Mouse (Mus musculus): Measurements from ENCODE around the gene Tmc6. TPM values are rescaled to one million over a fixed set of nuclear protein-coding genes. Genes with fewer than 3 reads are reported as not detected.
"Not testable (repeated sequence)": the region's sequence is repeated elsewhere in the genome, so short reads cannot be mapped to it uniquely, and the experiment has no call there.

Gene Tmc6
- polyA plus RNA-seq, 1 experiment from 2014 or later: 50.5 TPM

GRCm38 (mm10) chr11:117824060-117824969 lies 42.3 kb upstream of the Tmc6 start:
- Histone ChIP-seq H3K9me3 (ENCODE audit: low read length) (no peaks in the 10 kb centered on the region), H3K4me1 (ENCODE audit: insufficient read depth, low read length) (peaks cover 58% of the 10 kb centered on the region), H3K4me3 (ENCODE audit: low read length) (peak overlapping the region; percentile 70), H3K36me3 (ENCODE audit: insufficient read depth, low read length) (peaks cover 23% of the 10 kb centered on the region), H3K4me2 (replicated peaks; ENCODE audit: low read depth, low read length) (peak overlapping the region; percentile 87), H3K27ac (ENCODE audit: low read length) (peak overlapping the region; percentile 92), H3K9ac (replicated peaks; ENCODE audit: low read length) (peak overlapping the region; percentile 84), H3K27me3 (ENCODE audit: insufficient read depth, low read length) (no peaks in the 10 kb centered on the region)
- whole genome bisulfite sequencing: 15% methylated on average over 23 of the region's 23 CpGs
- peak; percentile 86 for ATAC-seq (ENCODE audit: low FRiP score, low TSS enrichment)

GRCm38 (mm10) chr11:117823411-117823810 lies 41.4 kb upstream of the Tmc6 start:
- no peak for ATAC-seq (ENCODE audit: low FRiP score, low TSS enrichment)
- 88% methylated on average over 6 of the region's 6 CpGs for WGBS
- peaks cover 49% of the 10 kb centered on the region for H3K4me1 ChIP-seq (ENCODE audit: insufficient read depth, low read length)
- peak overlapping the region; percentile 48; the same call in 1 of the 2 replicates for H3K27ac ChIP-seq (ENCODE audit: low read length)
- 0 out of 2 replicates have a peak overlapping the region, but pooled peaks have one; percentile 22 for H3K9ac ChIP-seq (replicated peaks; ENCODE audit: low read length)
- no peak overlapping the region for H3K4me3 ChIP-seq (ENCODE audit: low read length)
- no peaks in the 10 kb centered on the region for H3K9me3 ChIP-seq (ENCODE audit: low read length)
- H3K4me2 ChIP-seq (replicated peaks; ENCODE audit: low read depth, low read length): no peak overlapping the region
- H3K36me3 ChIP-seq (ENCODE audit: insufficient read depth, low read length): peaks cover 29% of the 10 kb centered on the region
- no peaks in the 10 kb centered on the region for H3K27me3 ChIP-seq (ENCODE audit: insufficient read depth, low read length)

- Histone ChIP-seq H3K27me3 (ENCODE audit: insufficient read depth, low read length) (no peaks in the 10 kb centered on the region), H3K27ac (ENCODE audit: low read length) (no peak overlapping the region), H3K9me3 (ENCODE audit: low read length) (no peaks in the 10 kb centered on the region), H3K36me3 (ENCODE audit: insufficient read depth, low read length) (peaks cover 35% of the 10 kb centered on the region), H3K4me3 (ENCODE audit: low read length) (no peak overlapping the region), H3K4me2 (replicated peaks; ENCODE audit: low read depth, low read length) (0 out of 2 replicates have a peak overlapping the region, but pooled peaks have one; percentile 8), H3K4me1 (ENCODE audit: insufficient read depth, low read length) (peaks cover 42% of the 10 kb centered on the region), H3K9ac (replicated peaks; ENCODE audit: low read length) (peak overlapping the region; percentile 22; the same call in 1 of the 2 replicates)
- WGBS: 67% methylated on average over 7 of the region's 7 CpGs
- no peak for ATAC-seq (ENCODE audit: low FRiP score, low TSS enrichment)
Observed at GRCm38 (mm10) chr11:117822728-117823241, 40.8 kb upstream of the Tmc6 start.

GRCm38 (mm10) chr11:117821868-117822267 lies 39.9 kb upstream of the Tmc6 start:
- 86% methylated on average over 9 of the region's 9 CpGs for WGBS
- Histone ChIP-seq H3K4me3 (ENCODE audit: low read length) (no peak overlapping the region), H3K9ac (replicated peaks; ENCODE audit: low read length) (no peak overlapping the region), H3K27me3 (ENCODE audit: insufficient read depth, low read length) (no peaks in the 10 kb centered on the region), H3K4me1 (ENCODE audit: insufficient read depth, low read length) (peaks cover 38% of the 10 kb centered on the region), H3K9me3 (ENCODE audit: low read length) (no peaks in the 10 kb centered on the region), H3K4me2 (replicated peaks; ENCODE audit: low read depth, low read length) (no peak overlapping the region), H3K27ac (ENCODE audit: low read length) (no peak overlapping the region), H3K36me3 (ENCODE audit: insufficient read depth, low read length) (peaks cover 42% of the 10 kb centered on the region)
- no peak for ATAC-seq (ENCODE audit: low FRiP score, low TSS enrichment)

GRCm38 (mm10) chr11:117820173-117820572 lies 38.2 kb upstream of the Tmc6 start:
- Histone ChIP-seq H3K36me3 (ENCODE audit: insufficient read depth, low read length) (peaks cover 49% of the 10 kb centered on the region), H3K27ac (ENCODE audit: low read length) (no peak overlapping the region), H3K4me3 (ENCODE audit: low read length) (no peak overlapping the region), H3K9ac (replicated peaks; ENCODE audit: low read length) (no peak overlapping the region), H3K27me3 (ENCODE audit: insufficient read depth, low read length) (no peaks in the 10 kb centered on the region), H3K4me2 (replicated peaks; ENCODE audit: low read depth, low read length) (no peak overlapping the region), H3K4me1 (ENCODE audit: insufficient read depth, low read length) (peaks cover 24% of the 10 kb centered on the region), H3K9me3 (ENCODE audit: low read length) (no peaks in the 10 kb centered on the region)
- ATAC-seq (ENCODE audit: low FRiP score, low TSS enrichment): no peak
- 94% methylated on average over 7 of the region's 7 CpGs for WGBS

- Histone ChIP-seq H3K27ac (ENCODE audit: low read length) (no peak overlapping the region), H3K27me3 (ENCODE audit: insufficient read depth, low read length) (no peaks in the 10 kb centered on the region), H3K4me3 (ENCODE audit: low read length) (no peak overlapping the region), H3K9ac (replicated peaks; ENCODE audit: low read length) (no peak overlapping the region), H3K36me3 (ENCODE audit: insufficient read depth, low read length) (peaks cover 60% of the 10 kb centered on the region), H3K9me3 (ENCODE audit: low read length) (no peaks in the 10 kb centered on the region), H3K4me1 (ENCODE audit: insufficient read depth, low read length) (peaks cover 16% of the 10 kb centered on the region), H3K4me2 (replicated peaks; ENCODE audit: low read depth, low read length) (no peak overlapping the region)
- ATAC-seq (ENCODE audit: low FRiP score, low TSS enrichment): no peak
- 83% methylated on average over 8 of the region's 8 CpGs for WGBS
Observed at GRCm38 (mm10) chr11:117819095-117819494, 37.1 kb upstream of the Tmc6 start.

- 92% methylated on average over 13 of the region's 13 CpGs for WGBS
- H3K9ac ChIP-seq (replicated peaks; ENCODE audit: low read length): no peak overlapping the region
- H3K9me3 ChIP-seq (ENCODE audit: low read length): no peaks in the 10 kb centered on the region
- no peak overlapping the region for H3K4me3 ChIP-seq (ENCODE audit: low read length)
- H3K27ac ChIP-seq (ENCODE audit: low read length): no peak overlapping the region
- H3K4me1 ChIP-seq (ENCODE audit: insufficient read depth, low read length): peaks cover 1% of the 10 kb centered on the region; the same call in 1 of the 2 replicates
- H3K4me2 ChIP-seq (replicated peaks; ENCODE audit: low read depth, low read length): no peak overlapping the region
- peaks cover 71% of the 10 kb centered on the region for H3K36me3 ChIP-seq (ENCODE audit: insufficient read depth, low read length)
- ATAC-seq (ENCODE audit: low FRiP score, low TSS enrichment): no peak
- H3K27me3 ChIP-seq (ENCODE audit: insufficient read depth, low read length): no peaks in the 10 kb centered on the region
Observed at GRCm38 (mm10) chr11:117816389-117816996, 34.5 kb upstream of the Tmc6 start.

- not testable (repeated sequence) for H3K4me3 ChIP-seq (ENCODE audit: low read length); H3K27me3 ChIP-seq (ENCODE audit: insufficient read depth, low read length); H3K9ac ChIP-seq (replicated peaks; ENCODE audit: low read length); H3K27ac ChIP-seq (ENCODE audit: low read length); ATAC-seq (ENCODE audit: low FRiP score, low TSS enrichment); H3K4me2 ChIP-seq (replicated peaks; ENCODE audit: low read depth, low read length); H3K4me1 ChIP-seq (ENCODE audit: insufficient read depth, low read length); H3K9me3 ChIP-seq (ENCODE audit: low read length)
- H3K36me3 ChIP-seq (ENCODE audit: insufficient read depth, low read length): peaks cover 68% of the 10 kb centered on the region
- whole genome bisulfite sequencing: 78% methylated on average over 9 of the region's 9 CpGs
Observed at GRCm38 (mm10) chr11:117815850-117816249, 33.9 kb upstream of the Tmc6 start.

GRCm38 (mm10) chr11:117814704-117815366 lies 32.8 kb upstream of the Tmc6 start:
- Histone ChIP-seq H3K27me3 (ENCODE audit: insufficient read depth, low read length) (no peaks in the 10 kb centered on the region), H3K9me3 (ENCODE audit: low read length) (no peaks in the 10 kb centered on the region), H3K4me2 (replicated peaks; ENCODE audit: low read depth, low read length) (no peak overlapping the region), H3K4me3 (ENCODE audit: low read length) (no peak overlapping the region), H3K36me3 (ENCODE audit: insufficient read depth, low read length) (peaks cover 60% of the 10 kb centered on the region), H3K9ac (replicated peaks; ENCODE audit: low read length) (no peak overlapping the region), H3K4me1 (ENCODE audit: insufficient read depth, low read length) (peaks cover 11% of the 10 kb centered on the region), H3K27ac (ENCODE audit: low read length) (no peak overlapping the region)
- no peak for ATAC-seq (ENCODE audit: low FRiP score, low TSS enrichment)
- 86% methylated on average over 6 of the region's 6 CpGs for WGBS

All from kidney, embryonic 16.5 days (tissue).